23 mouse cellular contexts compared by ENCODE assay signal in the genomic region with DNA sequence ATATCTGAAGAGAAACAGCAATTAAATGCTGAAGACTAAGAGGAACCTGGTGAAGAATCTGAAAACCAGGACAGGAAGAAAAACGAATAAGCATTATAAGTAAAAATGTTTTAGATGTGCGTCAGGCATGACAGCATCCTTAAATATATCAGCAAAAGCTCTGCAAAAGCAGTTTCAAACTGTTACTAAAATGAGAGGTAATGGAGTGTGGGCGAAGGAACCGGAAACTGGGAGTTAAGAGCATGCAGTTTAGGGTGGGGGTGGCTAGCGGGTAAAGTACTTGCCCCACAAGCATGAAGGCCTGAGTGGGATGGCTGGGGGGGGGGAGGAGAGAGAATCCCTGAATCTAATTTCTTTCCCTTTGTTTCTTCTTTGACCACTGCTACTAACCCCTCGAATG. TPM values are rescaled to one million over a fixed set of nuclear protein-coding genes. Genes with fewer than 3 reads are reported as not detected.
A peak's percentile ranks its signal among the peaks of the same experiment; 100 is the strongest.
DNase-seq lines count a peak whose midpoint lies in the region; ATAC-seq lines count a peak whose summit lies in the region.
"Had no signal": no experiment of that assay in that cellular context is flagged by ENCODE, and none has a peak within 500 bp of the region (broad histone marks: within the 10 kb centered on the region; RNA-seq: fewer than 3 reads in every experiment).

No protein-coding gene starts in this region.

- peak; percentile 83 for ATAC-seq in frontal cortex, adult (ENCODE audit: low TSS enrichment)
- ATAC-seq: activated CD4-positive, CD25-positive, alpha-beta regulatory T cell, adult 4 months; forebrain, embryonic 15.5 days; hindbrain, postnatal 0 days had no signal

- intact Hi-C loops in left cerebral cortex, postnatal 14 days (cut with DNase I), result no loop called here

- no peak for DNase-seq in frontal cortex, postnatal 25 days (ENCODE audit: low spot score in 2 of 2)
- peak; percentile 30 to 51 for DNase-seq in left cerebral cortex, adult 18-20 months (ENCODE audit: low spot score in 2 of 2)
- DNase-seq in left cerebral cortex, adult 8-10 months (ENCODE audit: low spot score in 2 of 2), result no peak
- DNase-seq in right cerebral cortex, adult 18-20 months, result peak; percentile 66
- no peak for DNase-seq in right cerebral cortex, postnatal 10 days (ENCODE audit: low spot score in 2 of 2)
- DNase-seq in left cerebral cortex, postnatal 14 days (ENCODE audit: low spot score in 2 of 2), result peak; percentile 26 to 46
- DNase-seq in adrenal gland, postnatal 4 days (ENCODE audit: low spot score in 2 of 2), result no peak
- DNase-seq: adrenal gland, adult 8-10 months; adrenal gland, postnatal 25 days; cerebellum, adult 11 months; cerebellum, adult 2 months; cerebellum, adult 9-11 months; cerebellum, postnatal 25 days; embryo, embryonic 11 days; gastrocnemius, adult 2 months; gastrocnemius, postnatal 14 days; heart, adult 18-20 months; heart, postnatal 10 days; heart, postnatal 4 days had no signal

RNA-seq across cellular contexts. Expression of a gene that starts 29.8 kb away (rescaled TPM):
- 1 to 10 TPM; 6.9 to 7.4 TPM for total RNA-seq in left cerebral cortex, adult 18-20 months (2021)
- 1 to 10 TPM; 6.4 to 8.2 (median 7.3) TPM for total RNA-seq in left cerebral cortex, adult 8-10 months (2022)
- total RNA-seq in left cerebral cortex, postnatal 14 days (2021), result 1 to 10 TPM; 7.7 to 8.0 TPM
- 10 to 100 TPM in 1 of 2 experiments, 1 to 10 TPM in 1; 9.7 to 10.7 TPM for total RNA-seq in adrenal gland, postnatal 4 days (2021)

RNA-seq across cellular contexts. Expression of a gene that starts 30.1 kb away (rescaled TPM):
- 100 to 1,000 TPM; 409 to 438 TPM for total RNA-seq in left cerebral cortex, adult 18-20 months (2021)
- total RNA-seq in left cerebral cortex, adult 8-10 months (2022), result 100 to 1,000 TPM; 328 to 386 (median 370) TPM
- total RNA-seq in left cerebral cortex, postnatal 14 days (2021), result 100 to 1,000 TPM; 418 to 474 TPM
- total RNA-seq in adrenal gland, postnatal 4 days (2021), result 10 to 100 TPM; 77.8 to 84.8 TPM

Comparison
In these comparisons a context has a peak if more than half of its experiments do, and no peak if none do; other contexts are left out.
1. DNase-seq: peak in left cerebral cortex, adult 18-20 months (2 of 2), right cerebral cortex, adult 18-20 months (single experiment) and left cerebral cortex, postnatal 14 days (2 of 2); none in frontal cortex, postnatal 25 days (0 of 2), left cerebral cortex, adult 8-10 months (0 of 2), right cerebral cortex, postnatal 10 days (0 of 2) and adrenal gland, postnatal 4 days (0 of 2).